Mouse (Mus musculus) ES-Bruce4 (cell line): Measurements from ENCODE around the gene D930020B18Rik. TPM values are rescaled to one million over a fixed set of nuclear protein-coding genes. Genes with fewer than 3 reads are reported as not detected.

Source experiments
- H3K27ac ChIP-seq: 2 replicates; pipeline ENCODE4 v1.5.1; 2012; ENCODE audit warnings: low read length, inconsistent platforms; ENCODE audit not compliant: insufficient read depth
- H3K27me3 ChIP-seq: 2 replicates; pipeline ENCODE4 v1.6.1; 2012; ENCODE audit warnings: mild to moderate bottlenecking, low read length, inconsistent platforms; ENCODE audit not compliant: control insufficient read depth, poor library complexity, insufficient read depth, severe bottlenecking
- H3K36me3 ChIP-seq: 2 replicates; pipeline ENCODE4 v1.6.1; 2012; ENCODE audit warnings: inconsistent platforms, mild to moderate bottlenecking, low read length, moderate library complexity; ENCODE audit not compliant: control insufficient read depth, poor library complexity, insufficient read depth, severe bottlenecking
- H3K4me1 ChIP-seq: one replicate; pipeline ENCODE4 v1.8.1; 2011; ENCODE audit warnings: low read length; ENCODE audit not compliant: control insufficient read depth, insufficient read depth
- H3K4me3 ChIP-seq: 2 replicates; pipeline ENCODE4 v1.5.1; 2011; ENCODE audit warnings: low read depth, mild to moderate bottlenecking, low read length
- H3K9ac ChIP-seq: 2 replicates; pipeline ENCODE4 v1.6.1; 2012; ENCODE audit warnings: low read depth, mild to moderate bottlenecking, inconsistent platforms; ENCODE audit not compliant: poor library complexity, severe bottlenecking
- H3K9me3 ChIP-seq: replicated peaks from 2 replicates; pipeline ENCODE4 v1.6.1; 2012; ENCODE audit warnings: mild to moderate bottlenecking, low read length, inconsistent platforms; ENCODE audit not compliant: control insufficient read depth, poor library complexity, insufficient read depth, severe bottlenecking
- CTCF ChIP-seq: IDR thresholded peaks from one replicate; pipeline ENCODE4 v1.8.1; 2011; ENCODE audit warnings: low read depth, low read length
- EP300 ChIP-seq: IDR thresholded peaks from 2 replicates; pipeline ENCODE4 v1.6.1; 2011; ENCODE audit warnings: low read depth, low read length; ENCODE audit not compliant: insufficient read depth
- POLR2A ChIP-seq: IDR thresholded peaks from one replicate; pipeline ENCODE4 v1.8.1; 2011; ENCODE audit warnings: low read length; ENCODE audit not compliant: insufficient read depth
- polyA plus RNA-seq: library from polyadenylated mRNA; stranded (reverse); fragments of >200 nt; gene quantifications from 2 replicates; pipeline ENCODE4 v1.2.4, GENCODE M21; 2011; ENCODE audit warnings: low read depth; ENCODE audit not compliant: missing spikeins, insufficient read depth, insufficient read length

The D930020B18Rik gene
- 0.51 and 0.75 TPM in 2 replicates for polyA plus RNA-seq

DNA sequence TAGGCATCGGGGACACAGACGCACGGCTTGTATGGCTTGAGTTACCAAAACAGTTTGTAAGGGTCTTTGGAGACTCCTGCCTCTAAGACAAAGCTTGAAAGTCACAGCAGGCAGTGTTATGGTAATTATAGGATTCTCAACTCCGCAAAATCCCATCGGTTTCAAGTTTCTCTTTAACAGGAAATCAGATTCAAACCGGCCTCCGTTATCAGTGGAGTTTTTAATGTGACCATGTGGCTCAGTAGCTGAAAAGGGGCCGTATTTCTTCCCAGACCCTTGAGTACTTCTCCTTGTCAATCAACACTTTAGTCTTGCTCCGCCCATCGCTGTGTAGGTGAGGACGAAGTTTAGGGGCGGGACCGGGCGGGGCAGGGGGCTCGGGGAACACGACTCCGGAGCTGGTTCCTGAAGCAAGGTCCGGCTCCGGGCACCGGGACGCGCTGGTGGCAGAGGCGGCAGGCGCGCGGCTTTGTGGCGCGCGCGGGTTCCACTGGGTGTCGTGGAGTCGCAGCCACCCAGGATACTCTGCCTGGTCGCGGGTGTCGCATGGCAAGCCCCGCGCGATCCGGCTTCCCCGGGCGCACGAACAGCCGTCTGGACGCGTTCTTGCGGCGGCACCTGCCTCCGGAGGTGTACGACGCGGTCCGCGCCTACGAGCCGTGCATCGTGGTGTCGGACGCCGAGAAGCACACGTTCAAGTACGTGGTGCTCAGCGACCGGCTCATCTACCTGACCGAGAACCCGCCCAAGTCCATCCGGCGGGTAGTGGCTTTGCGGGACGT is at the start of gene D930020B18Rik:
Gene D930020B18Rik, plus strand, starts transcription at position 317 of the 782 bp plus-strand sequence.
- TF ChIP-seq EP300 (no peak), CTCF (no peak)
- Histone ChIP-seq H3K4me3 (peak within 1 kb of the TSS; percentile 68), H3K36me3 (no peaks in the 10 kb centered on the region), H3K4me1 (no peaks in the 10 kb centered on the region), H3K27ac (no peak within 1 kb of the TSS), H3K27me3 (no peaks in the 10 kb centered on the region), H3K9ac (peak within 1 kb of the TSS; percentile 10; the same call in 1 of the 2 replicates), H3K9me3 (no peaks in the 10 kb centered on the region)

GRCm38 (mm10) chr10:121596580-121596979 is 44.8 kb upstream of the D930020B18Rik start:
- no peak overlapping the region for H3K27ac ChIP-seq
- no peak overlapping the region for H3K9ac ChIP-seq
- TF ChIP-seq POLR2A (no peak), EP300 (no peak), CTCF (no peak)

DNA sequence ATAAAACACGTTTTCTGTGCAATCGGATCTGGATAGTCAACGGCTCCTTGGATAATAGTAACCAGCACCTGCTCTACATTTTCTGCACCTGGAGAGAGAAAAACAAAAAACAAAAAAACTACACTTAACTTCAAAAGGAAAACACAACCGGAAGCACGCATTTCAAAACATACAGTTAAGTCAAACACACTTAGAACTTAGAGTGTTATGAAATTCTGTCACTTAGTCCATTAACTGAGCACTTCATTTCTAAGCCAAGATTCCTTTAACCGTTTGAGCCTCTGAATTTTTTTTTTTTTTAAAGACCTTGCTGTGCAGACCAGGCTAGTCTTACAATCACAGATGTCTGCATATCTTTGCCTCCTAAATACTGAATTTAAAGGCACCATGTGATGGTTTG is 40.1 kb upstream of the D930020B18Rik start:
- Histone ChIP-seq H3K27ac (no peak overlapping the region), H3K4me3 (no peak overlapping the region), H3K9me3 (no peaks in the 10 kb centered on the region), H3K9ac (no peak overlapping the region), H3K27me3 (no peaks in the 10 kb centered on the region), H3K36me3 (peaks cover 60% of the 10 kb centered on the region), H3K4me1 (no peaks in the 10 kb centered on the region)
- TF ChIP-seq POLR2A (no peak), CTCF (no peak), EP300 (no peak)

More at GRCm38 (mm10) chr10:121596580-121596979, 44.8 kb upstream of the D930020B18Rik start:
- no peak overlapping the region for H3K4me3 ChIP-seq
- no peaks in the 10 kb centered on the region for H3K9me3 ChIP-seq
- peaks cover 2% of the 10 kb centered on the region for H3K4me1 ChIP-seq
- no peaks in the 10 kb centered on the region for H3K27me3 ChIP-seq
- peaks cover 50% of the 10 kb centered on the region for H3K36me3 ChIP-seq

GRCm38 (mm10) chr10:121603556-121603955 is 37.8 kb upstream of the D930020B18Rik start:
- TF ChIP-seq CTCF, result no peak
- TF ChIP-seq POLR2A, result no peak
- TF ChIP-seq EP300, result no peak
- Histone ChIP-seq H3K4me1 (no peaks in the 10 kb centered on the region), H3K4me3 (no peak overlapping the region), H3K27ac (no peak overlapping the region), H3K27me3 (no peaks in the 10 kb centered on the region), H3K9ac (no peak overlapping the region), H3K9me3 (no peaks in the 10 kb centered on the region), H3K36me3 (peaks cover 72% of the 10 kb centered on the region)

GRCm38 (mm10) chr10:121604632-121605344 is 36.6 kb upstream of the D930020B18Rik start:
- no peaks in the 10 kb centered on the region for H3K27me3 ChIP-seq
- no peak overlapping the region for H3K27ac ChIP-seq
- H3K9ac ChIP-seq, result no peak overlapping the region
- H3K4me3 ChIP-seq, result no peak overlapping the region
- no peaks in the 10 kb centered on the region for H3K4me1 ChIP-seq
- H3K9me3 ChIP-seq, result peaks cover 4% of the 10 kb centered on the region; the same call in 1 of the 2 replicates
- TF ChIP-seq CTCF (peak; percentile 43), POLR2A (no peak)
- H3K36me3 ChIP-seq, result peaks cover 70% of the 10 kb centered on the region
